Mouse (Mus musculus): Measurements from ENCODE around the gene Tyw3. TPM values are rescaled to one million over a fixed set of nuclear protein-coding genes. Genes with fewer than 3 reads are reported as not detected.

Gene Tyw3
- polyA plus RNA-seq, 1 experiment from 2014 or later = 10.7 TPM

- H3K4me3 ChIP-seq (ENCODE audit: low read depth, low read length) = no peak overlapping the region
- H3K9me3 ChIP-seq (ENCODE audit: control insufficient read depth, low read length) = no peaks in the 10 kb centered on the region
- ATAC-seq (replicated peaks; ENCODE audit: low FRiP score) (no peak), DNase-seq (ENCODE audit: low spot score) (no peak)
- H3K4me1 ChIP-seq (replicated peaks; ENCODE audit: control insufficient read depth, insufficient read depth, low read length) = no peaks in the 10 kb centered on the region
- 62% methylated on average over 17 of the region's 17 CpGs for WGBS
- H3K4me2 ChIP-seq = no peak overlapping the region
- H3K27ac ChIP-seq (ENCODE audit: low read depth, low read length) = no peak overlapping the region
- no peak overlapping the region for H3K9ac ChIP-seq (ENCODE audit: low read depth, low read length)
- peaks cover 16% of the 10 kb centered on the region for H3K27me3 ChIP-seq (replicated peaks; ENCODE audit: control insufficient read depth, insufficient read depth, low read length)
- no peaks in the 10 kb centered on the region for H3K36me3 ChIP-seq (ENCODE audit: control insufficient read depth, insufficient read depth, low read length)
Observed at GRCm38 (mm10) chr3:154550326-154551034, 46.4 kb downstream of the Tyw3 start.

DNA sequence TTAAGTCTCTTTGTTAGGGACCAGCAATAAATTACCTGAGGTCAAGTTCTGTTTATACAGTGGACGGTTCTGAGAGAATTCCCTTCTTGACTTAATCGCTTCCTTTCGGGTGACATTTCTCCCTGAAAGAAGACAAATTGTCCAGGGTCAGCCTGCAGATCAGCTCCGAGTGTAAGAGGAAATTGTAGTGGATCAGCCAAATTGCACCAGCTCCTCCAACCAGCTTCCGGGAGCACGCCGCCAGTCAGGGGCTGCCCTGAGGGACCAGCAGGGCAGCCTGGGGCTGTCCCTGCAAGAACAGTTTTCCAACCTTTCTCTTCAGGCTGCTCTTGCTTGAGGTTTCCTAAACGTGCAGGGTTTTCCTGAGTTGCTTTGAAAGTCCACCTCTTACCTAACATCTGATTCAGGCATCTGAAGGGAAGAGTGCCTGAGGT lies 48.0 kb downstream of the Tyw3 start:
- ATAC-seq (replicated peaks; ENCODE audit: low FRiP score) (no peak), DNase-seq (ENCODE audit: low spot score) (no peak)
- peaks cover 16% of the 10 kb centered on the region for H3K27me3 ChIP-seq (replicated peaks; ENCODE audit: control insufficient read depth, insufficient read depth, low read length)
- 12% methylated on average over 8 of the region's 8 CpGs for WGBS
- no peaks in the 10 kb centered on the region for H3K36me3 ChIP-seq (ENCODE audit: control insufficient read depth, insufficient read depth, low read length)
- no peaks in the 10 kb centered on the region for H3K4me1 ChIP-seq (replicated peaks; ENCODE audit: control insufficient read depth, insufficient read depth, low read length)
- no peak overlapping the region for H3K4me2 ChIP-seq
- H3K4me3 ChIP-seq (ENCODE audit: low read depth, low read length) = no peak overlapping the region
- H3K27ac ChIP-seq (ENCODE audit: low read depth, low read length) = no peak overlapping the region
- no peaks in the 10 kb centered on the region for H3K9me3 ChIP-seq (ENCODE audit: control insufficient read depth, low read length)
- H3K9ac ChIP-seq (ENCODE audit: low read depth, low read length) = no peak overlapping the region

- H3K9ac ChIP-seq (ENCODE audit: low read depth, low read length) = no peak overlapping the region
- no peaks in the 10 kb centered on the region for H3K9me3 ChIP-seq (ENCODE audit: control insufficient read depth, low read length)
- H3K27me3 ChIP-seq (replicated peaks; ENCODE audit: control insufficient read depth, insufficient read depth, low read length) = peaks cover 16% of the 10 kb centered on the region
- H3K36me3 ChIP-seq (ENCODE audit: control insufficient read depth, insufficient read depth, low read length) = no peaks in the 10 kb centered on the region
- ATAC-seq (replicated peaks; ENCODE audit: low FRiP score) (no peak), DNase-seq (ENCODE audit: low spot score) (no peak)
- H3K27ac ChIP-seq (ENCODE audit: low read depth, low read length) = no peak overlapping the region
- H3K4me1 ChIP-seq (replicated peaks; ENCODE audit: control insufficient read depth, insufficient read depth, low read length) = no peaks in the 10 kb centered on the region
- no peak overlapping the region for H3K4me3 ChIP-seq (ENCODE audit: low read depth, low read length)
- WGBS = 11% methylated on average over 20 of the region's 20 CpGs
- H3K4me2 ChIP-seq = peak overlapping the region; percentile 20; the same call in 1 of the 2 replicates
Observed at GRCm38 (mm10) chr3:154547549-154548426, 49.1 kb downstream of the Tyw3 start.

DNA sequence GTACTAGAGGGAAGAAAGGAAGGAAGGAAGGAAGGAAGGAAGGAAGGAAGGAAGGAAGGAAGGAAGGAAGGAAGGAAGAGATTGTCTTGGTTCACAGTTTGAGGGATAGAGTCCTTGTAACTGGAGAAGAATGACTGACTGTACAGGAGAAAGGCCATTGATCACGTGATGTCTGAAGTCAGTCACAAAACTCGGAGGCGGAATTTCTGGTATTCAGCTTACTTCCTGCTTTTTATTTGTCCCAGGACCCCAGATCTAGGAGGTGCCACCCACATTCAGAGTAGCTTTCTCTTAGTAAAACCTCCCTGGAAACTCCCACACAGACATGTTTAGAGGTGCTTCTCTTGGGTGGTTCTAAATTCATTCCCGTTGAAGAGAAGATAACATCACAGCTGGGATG lies 50.7 kb downstream of the Tyw3 start:
- ATAC-seq (replicated peaks; ENCODE audit: low FRiP score) (no peak), DNase-seq (ENCODE audit: low spot score) (no peak)
- no peak overlapping the region for H3K27ac ChIP-seq (ENCODE audit: low read depth, low read length)

DNA sequence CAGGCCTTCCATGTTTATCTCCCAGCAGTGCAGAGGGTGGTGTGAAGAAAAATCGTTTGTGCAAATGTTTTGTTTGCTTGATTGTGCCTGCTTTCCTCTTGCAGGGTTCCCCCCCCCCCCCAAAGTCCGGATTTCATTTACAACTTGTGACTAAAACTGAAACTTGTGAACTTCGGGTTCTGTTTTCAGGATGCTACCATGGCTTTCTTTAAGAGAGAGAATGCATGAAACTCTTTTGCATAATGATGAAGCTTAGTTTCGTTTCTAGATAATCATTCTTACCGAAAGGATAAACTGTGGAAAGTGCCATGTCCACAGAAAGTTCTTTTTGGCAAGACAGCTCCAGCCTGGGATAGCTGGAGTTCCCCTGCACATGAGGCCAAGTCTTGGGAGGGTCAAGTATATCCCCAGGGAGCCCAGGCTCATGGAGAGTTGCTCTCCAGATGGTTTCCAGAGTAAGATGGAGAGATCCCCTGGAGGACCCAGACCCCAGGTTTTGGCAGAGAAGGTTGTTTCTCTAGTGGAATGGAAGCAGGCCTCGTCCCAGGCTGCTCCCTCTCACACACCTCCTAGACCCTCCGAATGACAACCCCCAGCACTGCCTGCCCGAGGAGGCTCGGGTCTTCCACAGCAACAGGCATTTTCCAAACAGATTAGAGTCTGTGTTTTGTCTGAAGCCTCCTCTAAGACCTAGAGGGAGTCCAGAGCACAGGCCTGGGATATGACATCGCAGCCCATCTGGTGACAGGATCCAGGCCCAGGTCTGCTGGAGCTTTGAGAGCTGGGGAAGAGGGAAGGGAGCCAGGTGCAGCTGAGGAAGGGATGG lies 56.6 kb downstream of the Tyw3 start:
- no peak for ATAC-seq (replicated peaks; ENCODE audit: low FRiP score)
- Histone ChIP-seq H3K4me2 (no peak overlapping the region), H3K36me3 (ENCODE audit: control insufficient read depth, insufficient read depth, low read length) (no peaks in the 10 kb centered on the region), H3K27me3 (replicated peaks; ENCODE audit: control insufficient read depth, insufficient read depth, low read length) (no peaks in the 10 kb centered on the region; the same call in 1 of the 2 replicates), H3K9ac (ENCODE audit: low read depth, low read length) (no peak overlapping the region), H3K4me3 (ENCODE audit: low read depth, low read length) (no peak overlapping the region), H3K27ac (ENCODE audit: low read depth, low read length) (no peak overlapping the region), H3K4me1 (replicated peaks; ENCODE audit: control insufficient read depth, insufficient read depth, low read length) (no peaks in the 10 kb centered on the region), H3K9me3 (ENCODE audit: control insufficient read depth, low read length) (no peaks in the 10 kb centered on the region)
- 55% methylated on average over 10 of the region's 10 CpGs for WGBS
- no peak for DNase-seq (ENCODE audit: low spot score)

More for the DNA sequence above, 50.7 kb downstream of the Tyw3 start:
- 46% methylated on average over 4 of the region's 4 CpGs for WGBS
- Histone ChIP-seq H3K4me2 (no peak overlapping the region), H3K4me1 (replicated peaks; ENCODE audit: control insufficient read depth, insufficient read depth, low read length) (no peaks in the 10 kb centered on the region), H3K4me3 (ENCODE audit: low read depth, low read length) (no peak overlapping the region), H3K9ac (ENCODE audit: low read depth, low read length) (no peak overlapping the region), H3K9me3 (ENCODE audit: control insufficient read depth, low read length) (no peaks in the 10 kb centered on the region), H3K36me3 (ENCODE audit: control insufficient read depth, insufficient read depth, low read length) (no peaks in the 10 kb centered on the region), H3K27me3 (replicated peaks; ENCODE audit: control insufficient read depth, insufficient read depth, low read length) (peaks cover 16% of the 10 kb centered on the region)

DNA sequence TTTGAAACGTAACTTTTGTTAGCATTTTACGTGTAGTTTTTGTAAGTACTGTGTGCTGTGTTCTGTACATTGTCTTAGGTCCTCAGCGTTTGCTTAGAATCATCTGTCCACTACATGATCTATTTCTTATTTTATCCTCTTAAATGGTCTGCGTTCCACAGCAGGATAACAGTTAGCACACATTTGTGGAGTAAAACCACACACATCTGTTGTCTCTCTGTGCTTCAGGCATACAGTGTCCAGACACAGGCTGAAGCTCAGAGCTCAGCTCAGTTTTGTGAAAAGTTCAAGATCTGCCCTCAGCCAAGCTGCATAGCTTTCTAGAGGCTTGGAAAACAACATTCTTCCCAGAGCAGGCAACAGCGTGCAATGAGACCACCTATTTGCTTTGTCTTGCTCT lies 60.8 kb downstream of the Tyw3 start:
- no peak for DNase-seq (ENCODE audit: low spot score)
- ATAC-seq (replicated peaks; ENCODE audit: low FRiP score) = no peak
- Histone ChIP-seq H3K4me1 (replicated peaks; ENCODE audit: control insufficient read depth, insufficient read depth, low read length) (no peaks in the 10 kb centered on the region), H3K36me3 (ENCODE audit: control insufficient read depth, insufficient read depth, low read length) (no peaks in the 10 kb centered on the region), H3K9me3 (ENCODE audit: control insufficient read depth, low read length) (no peaks in the 10 kb centered on the region), H3K4me2 (no peak overlapping the region), H3K27me3 (replicated peaks; ENCODE audit: control insufficient read depth, insufficient read depth, low read length) (no peaks in the 10 kb centered on the region), H3K4me3 (ENCODE audit: low read depth, low read length) (no peak overlapping the region), H3K27ac (ENCODE audit: low read depth, low read length) (no peak overlapping the region), H3K9ac (ENCODE audit: low read depth, low read length) (no peak overlapping the region)
- WGBS = 74% methylated on average over 5 of the region's 5 CpGs

- Histone ChIP-seq H3K27ac (ENCODE audit: low read depth, low read length) (no peak overlapping the region), H3K9ac (ENCODE audit: low read depth, low read length) (no peak overlapping the region), H3K36me3 (ENCODE audit: control insufficient read depth, insufficient read depth, low read length) (no peaks in the 10 kb centered on the region), H3K4me3 (ENCODE audit: low read depth, low read length) (no peak overlapping the region), H3K4me1 (replicated peaks; ENCODE audit: control insufficient read depth, insufficient read depth, low read length) (no peaks in the 10 kb centered on the region), H3K9me3 (ENCODE audit: control insufficient read depth, low read length) (no peaks in the 10 kb centered on the region), H3K4me2 (no peak overlapping the region), H3K27me3 (replicated peaks; ENCODE audit: control insufficient read depth, insufficient read depth, low read length) (no peaks in the 10 kb centered on the region)
- ATAC-seq (replicated peaks; ENCODE audit: low FRiP score) (no peak), DNase-seq (ENCODE audit: low spot score) (no peak)
- 69% methylated on average over 5 of the region's 5 CpGs for WGBS
Observed at GRCm38 (mm10) chr3:154533246-154533645, 63.7 kb downstream of the Tyw3 start.

DNA sequence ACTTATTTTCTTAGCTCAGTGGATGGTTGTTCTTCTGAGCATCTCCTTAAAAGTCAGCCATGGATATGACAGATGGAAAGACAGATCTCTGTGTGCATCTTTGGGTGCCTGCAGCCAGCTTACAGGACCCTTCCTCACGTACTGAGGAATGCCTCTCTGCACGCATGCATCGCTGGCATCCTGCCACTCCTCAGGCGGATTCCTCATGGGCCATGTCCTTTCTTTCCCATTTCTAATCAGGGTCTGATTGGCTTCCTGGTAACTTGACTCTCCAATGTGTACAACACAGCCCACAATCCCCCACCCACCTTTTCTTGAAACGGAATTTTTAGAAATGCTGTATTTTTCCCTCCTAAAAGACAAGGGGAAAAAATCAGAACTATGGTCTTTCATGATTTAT lies 67.9 kb downstream of the Tyw3 start:
- H3K27me3 ChIP-seq (replicated peaks; ENCODE audit: control insufficient read depth, insufficient read depth, low read length) = no peaks in the 10 kb centered on the region
- no peak for DNase-seq (ENCODE audit: low spot score)
- no peak overlapping the region for H3K4me2 ChIP-seq
- H3K4me3 ChIP-seq (ENCODE audit: low read depth, low read length) = no peak overlapping the region
- no peak overlapping the region for H3K27ac ChIP-seq (ENCODE audit: low read depth, low read length)
- H3K36me3 ChIP-seq (ENCODE audit: control insufficient read depth, insufficient read depth, low read length) = no peaks in the 10 kb centered on the region
- H3K9ac ChIP-seq (ENCODE audit: low read depth, low read length) = no peak overlapping the region
- no peak for ATAC-seq (replicated peaks; ENCODE audit: low FRiP score)
- WGBS = 56% methylated on average over 5 of the region's 5 CpGs
- H3K9me3 ChIP-seq (ENCODE audit: control insufficient read depth, low read length) = no peaks in the 10 kb centered on the region
- no peaks in the 10 kb centered on the region for H3K4me1 ChIP-seq (replicated peaks; ENCODE audit: control insufficient read depth, insufficient read depth, low read length)

All from liver, embryonic 11.5 days (tissue).